Mouse (Mus musculus): Measurements from ENCODE around the gene Ilkap. TPM values are rescaled to one million over a fixed set of nuclear protein-coding genes. Genes with fewer than 3 reads are reported as not detected.
A peak's percentile ranks its signal among the peaks of the same experiment; 100 is the strongest.

The Ilkap gene
- total and polyA plus RNA-seq, 2 experiments from 2014 or later: 58.5 to 116 TPM

DNA sequence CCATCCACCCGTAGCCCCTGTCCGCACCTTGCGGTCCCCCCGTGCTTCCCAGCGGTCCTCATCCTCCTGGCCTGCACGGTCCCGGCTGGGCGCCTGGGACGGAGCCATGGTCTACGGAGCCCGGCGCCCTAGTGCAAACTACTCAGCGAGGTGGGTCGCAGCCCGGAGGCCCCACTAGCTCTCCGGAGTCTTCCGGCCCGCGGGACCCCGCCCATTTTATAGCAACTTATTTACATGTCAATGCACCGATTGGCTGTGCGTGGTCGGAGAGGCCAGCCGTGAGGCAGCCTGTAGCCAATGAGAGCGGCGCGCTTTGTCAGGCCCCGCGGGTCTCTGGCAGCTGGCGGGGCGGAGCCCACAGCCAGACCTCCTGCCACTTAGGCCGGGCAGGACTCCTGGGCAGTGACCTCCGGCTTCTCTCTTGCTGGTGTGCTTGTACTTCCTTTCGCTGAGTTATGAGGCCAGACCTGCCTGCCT is 14.5 kb upstream of the Ilkap start:
- peaks cover 10% of the 10 kb centered on the region; the same call in 1 of the 2 replicates for H3K36me3 ChIP-seq (ENCODE audit: insufficient read depth, low read length)
- H3K27ac ChIP-seq (ENCODE audit: low read depth, low read length): peak overlapping the region; percentile 88
- TF ChIP-seq CTCF (IDR thresholded peaks at IDR 0.05): no peak
- 1% methylated on average over 34 of the region's 34 CpGs for WGBS
- H3K4me2 ChIP-seq (ENCODE audit: low read depth, low read length, poor library complexity, severe bottlenecking): peak overlapping the region; percentile 97
- ATAC-seq (ENCODE audit: low FRiP score) (peak; percentile 92), DNase-seq (ENCODE audit: low spot score) (peak; percentile 98)
- H3K4me1 ChIP-seq (ENCODE audit: insufficient read depth, low read length): peaks cover 9% of the 10 kb centered on the region
- H3K4me3 ChIP-seq (ENCODE audit: low read depth, low read length): peak overlapping the region; percentile 66
- no peaks in the 10 kb centered on the region for H3K27me3 ChIP-seq (ENCODE audit: insufficient read depth, low read length)
- H3K9me3 ChIP-seq (ENCODE audit: low read length): no peaks in the 10 kb centered on the region
- peak overlapping the region; percentile 81 for H3K9ac ChIP-seq (replicated peaks; ENCODE audit: low read length, poor library complexity, severe bottlenecking)

DNA sequence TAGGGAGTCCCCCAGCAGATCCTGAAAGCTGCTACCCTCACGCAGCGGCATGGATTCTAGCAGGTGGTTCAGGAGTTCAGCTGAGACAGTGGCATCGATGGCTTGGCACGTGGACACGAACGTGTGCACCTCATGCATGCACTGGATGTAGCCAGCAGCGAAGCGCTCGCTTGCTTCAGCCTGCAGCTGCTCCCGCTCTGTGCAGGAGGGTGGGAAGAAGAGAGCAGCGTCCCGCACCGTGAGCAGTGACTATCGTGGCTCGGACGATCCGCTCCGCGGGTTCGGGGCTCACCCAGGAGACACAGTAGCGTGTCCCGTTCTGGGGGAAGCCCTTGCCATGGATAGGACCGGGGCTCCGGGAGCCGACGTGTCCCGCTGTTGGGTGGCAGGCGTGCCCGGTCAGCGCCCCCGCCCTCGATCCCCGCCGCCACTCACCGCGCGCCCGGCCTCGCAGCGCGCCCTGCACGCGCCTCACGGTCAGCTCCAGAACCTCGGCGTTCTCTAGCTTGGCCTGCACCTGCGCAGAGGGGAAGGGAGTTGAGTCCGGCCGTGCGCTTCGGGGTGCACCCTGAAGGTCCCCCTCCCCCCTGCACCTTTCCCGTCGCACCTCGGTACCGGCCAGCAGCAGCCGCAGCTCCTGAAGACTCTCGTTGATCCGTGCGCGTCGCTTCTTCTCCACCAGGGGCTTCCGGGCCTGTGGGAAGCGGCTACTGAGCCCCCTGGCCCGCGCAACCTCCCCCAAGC is 13.8 kb upstream of the Ilkap start:
- no peaks in the 10 kb centered on the region for H3K27me3 ChIP-seq (ENCODE audit: insufficient read depth, low read length)
- H3K4me2 ChIP-seq (ENCODE audit: low read depth, low read length, poor library complexity, severe bottlenecking): peak overlapping the region; percentile 97
- ATAC-seq (ENCODE audit: low FRiP score): peak; percentile 61
- H3K4me1 ChIP-seq (ENCODE audit: insufficient read depth, low read length): peaks cover 9% of the 10 kb centered on the region
- WGBS: 2% methylated on average over 49 of the region's 65 CpGs
- no peaks in the 10 kb centered on the region for H3K9me3 ChIP-seq (ENCODE audit: low read length)
- TF ChIP-seq CTCF (IDR thresholded peaks at IDR 0.05): peak; percentile 54
- peak overlapping the region; percentile 66 for H3K4me3 ChIP-seq (ENCODE audit: low read depth, low read length)
- H3K36me3 ChIP-seq (ENCODE audit: insufficient read depth, low read length): 0 out of 2 replicates have a peak, but pooled peaks cover 5% of the 10 kb centered on the region
- H3K27ac ChIP-seq (ENCODE audit: low read depth, low read length): peak overlapping the region; percentile 88
- DNase-seq (ENCODE audit: low spot score): peak; percentile 59
- peak overlapping the region; percentile 81 for H3K9ac ChIP-seq (replicated peaks; ENCODE audit: low read length, poor library complexity, severe bottlenecking)

DNA sequence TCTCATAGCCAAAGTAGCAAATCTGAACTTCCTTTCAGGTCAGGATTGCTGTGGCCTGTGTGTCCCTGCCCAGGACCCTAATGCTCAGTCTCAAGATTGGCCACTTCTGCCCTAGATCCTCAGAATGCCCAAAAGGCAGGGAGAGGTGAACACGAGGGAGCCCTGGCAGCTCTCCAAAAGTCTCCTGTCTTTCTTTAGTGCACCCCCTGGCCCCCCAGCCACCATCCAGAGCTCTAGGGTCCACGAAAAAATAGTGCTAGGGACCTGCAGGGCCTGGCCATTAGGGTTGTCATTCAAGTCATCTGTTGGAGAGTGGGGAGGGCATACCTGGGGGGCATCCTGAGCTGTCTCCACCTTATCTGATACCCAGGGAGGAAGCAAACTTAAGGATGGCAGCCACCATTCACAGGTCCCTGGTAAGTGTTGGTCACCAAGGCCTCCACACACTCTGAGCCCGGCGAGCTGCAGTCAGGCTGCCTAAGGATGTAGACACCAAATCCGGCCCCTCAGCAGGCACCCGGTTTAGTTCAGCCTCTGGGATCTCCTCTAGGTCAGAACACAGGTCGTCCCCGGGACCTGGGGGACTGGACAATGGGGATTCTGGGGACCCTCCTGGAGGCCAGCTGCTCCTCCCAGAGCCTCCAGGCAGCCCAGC is 13.1 kb upstream of the Ilkap start:
- no peaks in the 10 kb centered on the region for H3K9me3 ChIP-seq (ENCODE audit: low read length)
- 41% methylated on average over 8 of the region's 8 CpGs for WGBS
- DNase-seq (ENCODE audit: low spot score): no peak
- H3K36me3 ChIP-seq (ENCODE audit: insufficient read depth, low read length): no peaks in the 10 kb centered on the region
- TF ChIP-seq CTCF (IDR thresholded peaks at IDR 0.05): no peak
- H3K9ac ChIP-seq (replicated peaks; ENCODE audit: low read length, poor library complexity, severe bottlenecking): peak overlapping the region; percentile 81; the same call in 1 of the 2 replicates
- peak overlapping the region; percentile 66 for H3K4me3 ChIP-seq (ENCODE audit: low read depth, low read length)
- H3K27me3 ChIP-seq (ENCODE audit: insufficient read depth, low read length): no peaks in the 10 kb centered on the region
- H3K4me1 ChIP-seq (ENCODE audit: insufficient read depth, low read length): peaks cover 9% of the 10 kb centered on the region
- peak overlapping the region; percentile 97 for H3K4me2 ChIP-seq (ENCODE audit: low read depth, low read length, poor library complexity, severe bottlenecking)
- no peak for ATAC-seq (ENCODE audit: low FRiP score)
- H3K27ac ChIP-seq (ENCODE audit: low read depth, low read length): no peak overlapping the region

DNA sequence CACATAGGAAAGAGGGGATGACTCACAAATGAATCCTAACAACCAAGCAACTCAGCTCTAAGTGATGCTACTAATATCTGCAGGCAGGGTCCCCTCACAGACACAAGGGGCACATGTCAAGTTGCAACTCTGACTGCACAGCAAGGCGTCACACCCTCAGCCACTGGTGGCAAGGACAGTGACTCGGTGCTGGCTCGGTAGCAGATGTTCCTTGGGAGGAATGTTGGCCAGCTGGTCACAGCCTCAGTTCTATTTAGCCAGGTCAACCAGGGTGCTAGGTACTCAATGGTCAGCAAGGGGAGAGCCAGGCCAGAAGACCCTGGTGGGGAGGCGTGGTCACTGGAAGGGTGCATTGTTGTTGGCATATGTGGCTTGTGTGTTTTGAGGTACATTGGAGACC is 9.2 kb upstream of the Ilkap start:
- no peaks in the 10 kb centered on the region for H3K36me3 ChIP-seq (ENCODE audit: insufficient read depth, low read length)
- H3K27me3 ChIP-seq (ENCODE audit: insufficient read depth, low read length): no peaks in the 10 kb centered on the region
- DNase-seq (ENCODE audit: low spot score) (no peak), ATAC-seq (ENCODE audit: low FRiP score) (no peak)
- H3K4me2 ChIP-seq (ENCODE audit: low read depth, low read length, poor library complexity, severe bottlenecking): no peak overlapping the region
- H3K4me3 ChIP-seq (ENCODE audit: low read depth, low read length): no peak overlapping the region
- no peaks in the 10 kb centered on the region for H3K9me3 ChIP-seq (ENCODE audit: low read length)
- H3K27ac ChIP-seq (ENCODE audit: low read depth, low read length): no peak overlapping the region
- WGBS: 89% methylated on average over 4 of the region's 4 CpGs
- peaks cover 9% of the 10 kb centered on the region for H3K4me1 ChIP-seq (ENCODE audit: insufficient read depth, low read length)
- TF ChIP-seq CTCF (IDR thresholded peaks at IDR 0.05): no peak
- no peak overlapping the region for H3K9ac ChIP-seq (replicated peaks; ENCODE audit: low read length, poor library complexity, severe bottlenecking)

DNA sequence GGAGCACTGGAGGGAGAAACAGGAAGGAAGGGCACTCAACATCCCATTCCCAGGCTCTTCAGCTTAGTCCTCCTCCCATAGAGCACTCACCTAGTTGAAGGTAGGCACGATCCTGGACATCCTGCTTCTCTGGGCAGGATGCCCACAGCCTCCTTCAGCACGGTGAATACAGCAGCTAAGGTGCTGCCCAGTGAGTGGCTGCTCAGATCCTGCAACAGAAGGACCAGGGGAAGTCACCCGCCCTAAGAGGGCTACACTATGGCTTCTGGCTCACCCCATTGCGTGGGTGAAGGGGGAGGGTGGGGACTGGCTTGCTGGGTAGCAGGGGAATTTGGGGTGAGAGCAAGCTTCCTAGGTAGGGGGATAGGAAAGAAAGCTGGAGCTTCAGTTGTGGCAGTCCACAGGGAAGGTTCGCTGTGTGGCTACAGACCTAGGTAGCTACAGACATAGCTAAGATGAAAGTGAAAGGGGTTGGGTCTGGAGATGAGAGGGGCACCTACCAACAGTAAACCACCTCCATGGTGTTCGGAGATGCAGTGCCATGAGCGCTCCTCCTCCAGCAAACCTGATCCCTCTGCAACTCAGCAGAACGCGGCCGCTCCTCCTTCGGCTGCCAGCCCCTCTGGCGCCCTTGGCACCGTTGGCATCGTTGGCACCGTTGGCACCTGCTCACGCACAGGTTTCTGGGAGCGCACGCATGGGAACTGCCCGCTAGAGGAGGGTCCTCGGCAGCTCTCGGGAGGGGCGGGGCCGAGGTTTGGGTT is 7.0 kb upstream of the Ilkap start:
- no peak overlapping the region for H3K4me2 ChIP-seq (ENCODE audit: low read depth, low read length, poor library complexity, severe bottlenecking)
- H3K27ac ChIP-seq (ENCODE audit: low read depth, low read length): no peak overlapping the region
- ATAC-seq (ENCODE audit: low FRiP score) (no peak), DNase-seq (ENCODE audit: low spot score) (peak; percentile 12)
- no peak overlapping the region for H3K4me3 ChIP-seq (ENCODE audit: low read depth, low read length)
- no peak for TF ChIP-seq CTCF (IDR thresholded peaks at IDR 0.05)
- no peaks in the 10 kb centered on the region for H3K4me1 ChIP-seq (ENCODE audit: insufficient read depth, low read length)
- no peak overlapping the region for H3K9ac ChIP-seq (replicated peaks; ENCODE audit: low read length, poor library complexity, severe bottlenecking)
- H3K36me3 ChIP-seq (ENCODE audit: insufficient read depth, low read length): no peaks in the 10 kb centered on the region
- no peaks in the 10 kb centered on the region for H3K27me3 ChIP-seq (ENCODE audit: insufficient read depth, low read length)
- no peaks in the 10 kb centered on the region for H3K9me3 ChIP-seq (ENCODE audit: low read length)
- WGBS: 69% methylated on average over 23 of the region's 23 CpGs

Data from midbrain, postnatal 0 days (tissue).